In genomic region chr10:127491128-127491512, GRCm38 (mm10) we compare ENCODE assay signal across 18 mouse cellular contexts. TPM values are rescaled to one million over a fixed set of nuclear protein-coding genes. Genes with fewer than 3 reads are reported as not detected.
DNase-seq lines count a peak whose midpoint lies in the region; ATAC-seq lines count a peak whose summit lies in the region.
"Had no signal": no experiment of that assay in that cellular context is flagged by ENCODE, and none has a peak within 500 bp of the region (broad histone marks: within the 10 kb centered on the region; RNA-seq: fewer than 3 reads in every experiment).

No protein-coding gene starts in this region.

- no peak overlapping the region for H3K4me3 ChIP-seq in forebrain, embryonic 12.5 days (replicated peaks)
- H3K4me3 ChIP-seq in forebrain, embryonic 16.5 days (replicated peaks; ENCODE audit: low read length) = no peak overlapping the region
- H3K4me3 ChIP-seq in hindbrain, embryonic 10.5 days = no peak overlapping the region
- no peak overlapping the region for H3K4me3 ChIP-seq in midbrain, embryonic 13.5 days (replicated peaks)
- H3K4me3 ChIP-seq in heart, embryonic 10.5 days = no peak overlapping the region
- H3K4me3 ChIP-seq: heart, embryonic 13.5 days had no signal

- no peak overlapping the region for H3K4me2 ChIP-seq in forebrain, embryonic 12.5 days
- H3K4me2 ChIP-seq in forebrain, embryonic 16.5 days (ENCODE audit: low read length) = no peak overlapping the region
- no peak overlapping the region for H3K4me2 ChIP-seq in midbrain, embryonic 13.5 days (replicated peaks)
- H3K4me2 ChIP-seq: heart, embryonic 13.5 days had no signal

- peak overlapping the region; percentile 50; the same call in 1 of the 2 replicates for H3K27ac ChIP-seq in forebrain, embryonic 12.5 days
- no peak overlapping the region for H3K27ac ChIP-seq in forebrain, embryonic 16.5 days (ENCODE audit: low read length)
- H3K27ac ChIP-seq in hindbrain, embryonic 10.5 days = 0 out of 2 replicates have a peak overlapping the region, but pooled peaks have one; percentile 23
- peak overlapping the region; percentile 71 for H3K27ac ChIP-seq in midbrain, embryonic 13.5 days
- H3K27ac ChIP-seq in heart, embryonic 10.5 days = no peak overlapping the region
- H3K27ac ChIP-seq: heart, embryonic 13.5 days; macrophage had no signal

- WGBS in forebrain, embryonic 12.5 days = 82% methylated on average over 8 of the region's 8 CpGs
- 67% methylated on average over 8 of the region's 8 CpGs for WGBS in forebrain, embryonic 16.5 days
- WGBS in hindbrain, embryonic 10.5 days = 70% methylated on average over 8 of the region's 8 CpGs
- 62% methylated on average over 8 of the region's 8 CpGs for WGBS in midbrain, embryonic 13.5 days
- 80% methylated on average over 8 of the region's 8 CpGs for WGBS in heart, embryonic 10.5 days

- peak; percentile 75 for DNase-seq in brain, adult 2 months (ENCODE audit: low read depth, low spot score)
- no peak for DNase-seq in hindbrain, embryonic 10.5 days (ENCODE audit: low spot score)
- no peak for DNase-seq in heart, embryonic 10.5 days (ENCODE audit: low spot score)
- no peak for DNase-seq in right cerebral cortex, postnatal 4 days
- no peak for DNase-seq in spleen, adult 12 weeks (ENCODE audit: low spot score)
- DNase-seq: gastrocnemius, postnatal 36 days; heart, postnatal 4 days; kidney, adult 11 months; kidney, postnatal 25 days; lung, adult 2 months; right cerebral cortex, postnatal 14 days; thymus, adult 18-20 months had no signal

- no peak overlapping the region for H3K9ac ChIP-seq in forebrain, embryonic 12.5 days
- H3K9ac ChIP-seq in forebrain, embryonic 16.5 days (replicated peaks; ENCODE audit: low read depth, low read length) = no peak overlapping the region
- peak overlapping the region; percentile 32; the same call in 1 of the 2 replicates for H3K9ac ChIP-seq in midbrain, embryonic 13.5 days (replicated peaks)
- H3K9ac ChIP-seq: heart, embryonic 13.5 days had no signal

- no peak for ATAC-seq in forebrain, embryonic 12.5 days (ENCODE audit: low FRiP score)
- ATAC-seq in forebrain, embryonic 16.5 days = no peak
- ATAC-seq in midbrain, embryonic 13.5 days = peak; percentile 34; the same call in 1 of the 2 replicates

- no peaks in the 10 kb centered on the region for H3K27me3 ChIP-seq in forebrain, embryonic 12.5 days
- no peaks in the 10 kb centered on the region for H3K27me3 ChIP-seq in forebrain, embryonic 16.5 days (replicated peaks; ENCODE audit: control insufficient read depth, insufficient read depth, low read length)
- no peaks in the 10 kb centered on the region for H3K27me3 ChIP-seq in hindbrain, embryonic 10.5 days (ENCODE audit: insufficient read depth, poor library complexity, severe bottlenecking)
- H3K27me3 ChIP-seq in midbrain, embryonic 13.5 days = no peaks in the 10 kb centered on the region
- H3K27me3 ChIP-seq in heart, embryonic 10.5 days (ENCODE audit: insufficient read depth, poor library complexity, severe bottlenecking) = no peaks in the 10 kb centered on the region
- H3K27me3 ChIP-seq: heart, embryonic 13.5 days had no signal

- no peaks in the 10 kb centered on the region for H3K4me1 ChIP-seq in forebrain, embryonic 12.5 days
- H3K4me1 ChIP-seq in forebrain, embryonic 16.5 days (replicated peaks; ENCODE audit: control insufficient read depth, insufficient read depth, low read length) = 0 out of 2 replicates have a peak, but pooled peaks cover 2% of the 10 kb centered on the region
- H3K4me1 ChIP-seq in hindbrain, embryonic 10.5 days (replicated peaks) = peaks cover 16% of the 10 kb centered on the region
- peaks cover 10% of the 10 kb centered on the region; the same call in 1 of the 2 replicates for H3K4me1 ChIP-seq in midbrain, embryonic 13.5 days (replicated peaks)
- no peaks in the 10 kb centered on the region for H3K4me1 ChIP-seq in heart, embryonic 10.5 days
- H3K4me1 ChIP-seq: heart, embryonic 13.5 days had no signal

- peaks cover 78% of the 10 kb centered on the region for H3K36me3 ChIP-seq in forebrain, embryonic 12.5 days (replicated peaks)
- H3K36me3 ChIP-seq in forebrain, embryonic 16.5 days (ENCODE audit: control insufficient read depth, insufficient read depth) = peaks cover 28% of the 10 kb centered on the region
- H3K36me3 ChIP-seq in hindbrain, embryonic 10.5 days = peaks cover 87% of the 10 kb centered on the region
- peaks cover 87% of the 10 kb centered on the region for H3K36me3 ChIP-seq in midbrain, embryonic 13.5 days
- peaks cover 89% of the 10 kb centered on the region for H3K36me3 ChIP-seq in heart, embryonic 10.5 days

- no peaks in the 10 kb centered on the region for H3K9me3 ChIP-seq in forebrain, embryonic 12.5 days
- no peaks in the 10 kb centered on the region for H3K9me3 ChIP-seq in forebrain, embryonic 16.5 days (ENCODE audit: control insufficient read depth, low read length)
- H3K9me3 ChIP-seq in hindbrain, embryonic 10.5 days = no peaks in the 10 kb centered on the region
- no peaks in the 10 kb centered on the region for H3K9me3 ChIP-seq in midbrain, embryonic 13.5 days
- no peaks in the 10 kb centered on the region for H3K9me3 ChIP-seq in heart, embryonic 10.5 days
- H3K9me3 ChIP-seq: heart, embryonic 13.5 days had no signal

RNA-seq across cellular contexts. Expression of gene Stac3, which starts 10.4 kb away (rescaled TPM):
- polyA plus RNA-seq in forebrain, embryonic 12.5 days (2016; fragmentation: Nextera tagmentation; extraction: Ambion mirVana) = 1.2 and 1.8 TPM in 2 replicates
- polyA plus RNA-seq in forebrain, embryonic 16.5 days (2015; fragmentation: Nextera tagmentation; extraction: Ambion mirVana) = 0.98 and 1.8 TPM in 2 replicates
- 0.72 and 1.5 TPM in 2 replicates for polyA plus RNA-seq in hindbrain, embryonic 10.5 days (2016; fragmentation: Nextera tagmentation; extraction: Ambion mirVana)
- polyA plus RNA-seq in midbrain, embryonic 13.5 days (2015; fragmentation: Nextera tagmentation; extraction: Ambion mirVana) = 1.6 and 2.3 TPM in 2 replicates
- polyA plus RNA-seq in heart, embryonic 10.5 days (2016; fragmentation: Nextera tagmentation; extraction: Ambion mirVana) = 0.22 and 0.84 TPM in 2 replicates

RNA-seq across cellular contexts. Expression of gene Ndufa4l2, which starts 23.6 kb away (rescaled TPM):
- 5.9 and 9.0 TPM in 2 replicates for polyA plus RNA-seq in forebrain, embryonic 12.5 days (2016; fragmentation: Nextera tagmentation; extraction: Ambion mirVana)
- 17.6 and 21.3 TPM in 2 replicates for polyA plus RNA-seq in forebrain, embryonic 16.5 days (2015; fragmentation: Nextera tagmentation; extraction: Ambion mirVana)
- polyA plus RNA-seq in hindbrain, embryonic 10.5 days (2016; fragmentation: Nextera tagmentation; extraction: Ambion mirVana) = 8.1 and 10.5 TPM in 2 replicates
- polyA plus RNA-seq in midbrain, embryonic 13.5 days (2015; fragmentation: Nextera tagmentation; extraction: Ambion mirVana) = 11.5 and 13.8 TPM in 2 replicates
- polyA plus RNA-seq in heart, embryonic 10.5 days (2016; fragmentation: Nextera tagmentation; extraction: Ambion mirVana) = 7.8 and 9.0 TPM in 2 replicates
- polyA plus RNA-seq: macrophage had no signal

RNA-seq across cellular contexts. Expression of gene Shmt2, which starts 31.1 kb away (rescaled TPM):
- 103 and 105 TPM in 2 replicates for polyA plus RNA-seq in forebrain, embryonic 12.5 days (2016; fragmentation: Nextera tagmentation; extraction: Ambion mirVana)
- 78.9 and 80.4 TPM in 2 replicates for polyA plus RNA-seq in forebrain, embryonic 16.5 days (2015; fragmentation: Nextera tagmentation; extraction: Ambion mirVana)
- polyA plus RNA-seq in hindbrain, embryonic 10.5 days (2016; fragmentation: Nextera tagmentation; extraction: Ambion mirVana) = 103 and 118 TPM in 2 replicates
- polyA plus RNA-seq in midbrain, embryonic 13.5 days (2015; fragmentation: Nextera tagmentation; extraction: Ambion mirVana) = 54.3 and 56.2 TPM in 2 replicates
- 101 and 126 TPM in 2 replicates for polyA plus RNA-seq in heart, embryonic 10.5 days (2016; fragmentation: Nextera tagmentation; extraction: Ambion mirVana)

RNA-seq across cellular contexts. Expression of gene Nxph4, which starts 43.2 kb away (rescaled TPM):
- polyA plus RNA-seq in forebrain, embryonic 12.5 days (2016; fragmentation: Nextera tagmentation; extraction: Ambion mirVana) = 60.0 and 62.4 TPM in 2 replicates
- polyA plus RNA-seq in forebrain, embryonic 16.5 days (2015; fragmentation: Nextera tagmentation; extraction: Ambion mirVana) = 32.5 and 36.0 TPM in 2 replicates
- polyA plus RNA-seq in hindbrain, embryonic 10.5 days (2016; fragmentation: Nextera tagmentation; extraction: Ambion mirVana) = 23.1 and 70.9 TPM in 2 replicates
- 78.8 and 83.9 TPM in 2 replicates for polyA plus RNA-seq in midbrain, embryonic 13.5 days (2015; fragmentation: Nextera tagmentation; extraction: Ambion mirVana)
- 0.16 and 0.33 TPM in 2 replicates for polyA plus RNA-seq in heart, embryonic 10.5 days (2016; fragmentation: Nextera tagmentation; extraction: Ambion mirVana)
- polyA plus RNA-seq: liver, adult 2 months; macrophage had no signal

Comparison
In these comparisons a context has a peak if more than half of its experiments do, and no peak if none do; other contexts are left out.
1. H3K27ac ChIP-seq: peak in forebrain, embryonic 12.5 days (single experiment), hindbrain, embryonic 10.5 days (single experiment) and midbrain, embryonic 13.5 days (single experiment); none in forebrain, embryonic 16.5 days (single experiment) and heart, embryonic 10.5 days (single experiment).